Mouse (Mus musculus) C2C12 (cell line): ENCODE data around the gene G6pc2. TPM values are rescaled to one million over a fixed set of nuclear protein-coding genes. Genes with fewer than 3 reads are reported as not detected.

ENCODE experiments used
- H3K27me3 ChIP-seq: one replicate; pipeline ENCODE4 v1.6.1; 2011; ENCODE audit not compliant: control insufficient read depth, insufficient read depth, insufficient read length
- H3K36me3 ChIP-seq: one replicate; pipeline ENCODE4 v1.6.1; 2011; ENCODE audit not compliant: control insufficient read depth, insufficient read depth
- H3K4me3 ChIP-seq: one replicate; pipeline ENCODE4 v1.5.1; 2011; ENCODE audit warnings: mild to moderate bottlenecking, control low read depth; ENCODE audit not compliant: poor library complexity, insufficient read depth, severe bottlenecking
- H3K79me2 ChIP-seq: one replicate; pipeline ENCODE4 v1.6.1; 2011; ENCODE audit not compliant: control insufficient read depth, insufficient read depth
- H3K79me3 ChIP-seq: one replicate; pipeline ENCODE4 v1.6.1; 2011; ENCODE audit warnings: low read depth, control low read depth
- H3ac ChIP-seq: one replicate; pipeline ENCODE3; 2011; ENCODE audit warnings: low read depth; ENCODE audit not compliant: control insufficient read depth, insufficient read length
- CEBPB ChIP-seq: IDR thresholded peaks from one replicate; pipeline ENCODE4 v1.6.1; 2011; ENCODE audit warnings: low read depth, mild to moderate bottlenecking, control low read depth, moderate library complexity
- CTCF ChIP-seq: IDR thresholded peaks from one replicate; pipeline ENCODE4 v1.5.1; 2011; ENCODE audit not compliant: control insufficient read depth, insufficient read depth, insufficient read length
- FOSL1 ChIP-seq: IDR thresholded peaks from one replicate; pipeline ENCODE4 v1.8.0; 2011; ENCODE audit warnings: mild to moderate bottlenecking, low read length; ENCODE audit not compliant: poor library complexity, insufficient read depth, severe bottlenecking
- MAX ChIP-seq: IDR thresholded peaks from one replicate; pipeline ENCODE4 v1.6.1; 2011; ENCODE audit warnings: mild to moderate bottlenecking, control low read depth
- MYOD1 ChIP-seq: IDR thresholded peaks from one replicate; pipeline ENCODE4 v1.6.1; 2011; ENCODE audit warnings: low read depth; ENCODE audit not compliant: control insufficient read depth, insufficient read length
- MYOG ChIP-seq: IDR thresholded peaks from one replicate; pipeline ENCODE4 v1.6.1; 2011; ENCODE audit not compliant: control insufficient read depth, insufficient read length; ENCODE audit errors: extremely low read depth
- USF1 ChIP-seq: IDR thresholded peaks from one replicate; pipeline ENCODE4 v1.6.1; 2011; ENCODE audit warnings: low read depth, mild to moderate bottlenecking, control low read depth, moderate library complexity
- polyA plus RNA-seq: library from polyadenylated mRNA; unstranded; fragments of >200 nt; fragmentation: generic; extraction: Trizol; gene quantifications from one replicate; pipeline ENCODE4 v1.2.1, GENCODE M21; 2012; ENCODE audit warnings: missing spikeins

G6pc2 gene
- polyA plus RNA-seq, 1 experiment, result not detected

DNA sequence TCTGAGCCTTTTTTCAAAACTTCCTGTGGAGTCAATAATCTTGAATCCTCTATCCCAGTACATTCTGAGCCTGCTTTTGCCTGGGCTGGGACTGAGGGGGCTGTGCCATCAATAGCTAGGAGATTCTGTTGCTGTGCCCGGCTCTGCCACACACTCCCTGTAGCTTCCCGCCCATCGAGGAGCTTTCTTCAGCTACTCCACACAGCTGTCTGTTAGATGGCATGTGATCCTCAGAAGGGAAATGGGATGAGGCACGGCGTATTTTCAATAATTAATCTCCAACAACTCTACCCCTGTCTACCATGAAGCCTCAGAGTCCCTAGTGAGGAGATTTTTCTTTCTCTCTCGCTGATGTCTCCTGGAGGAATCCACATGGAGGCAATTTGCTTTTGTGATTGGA, 17.8 kb downstream of the G6pc2 start:
- TF ChIP-seq MYOD1, result no peak
- no peak for TF ChIP-seq CEBPB
- no peak for TF ChIP-seq CTCF
- no peak for TF ChIP-seq FOSL1
- no peak for TF ChIP-seq MYOG
- no peak for TF ChIP-seq USF1
- no peak for TF ChIP-seq MAX
- H3K4me3 ChIP-seq, result no peak overlapping the region
- H3K27me3 ChIP-seq, result peaks cover 5% of the 10 kb centered on the region
- H3K79me3 ChIP-seq, result no peaks in the 10 kb centered on the region
- no peaks in the 10 kb centered on the region for H3K36me3 ChIP-seq
- H3K79me2 ChIP-seq, result no peaks in the 10 kb centered on the region
- no peak overlapping the region for H3ac ChIP-seq

- Histone ChIP-seq H3K4me3 (no peak overlapping the region), H3ac (no peak overlapping the region), H3K79me2 (no peaks in the 10 kb centered on the region), H3K79me3 (no peaks in the 10 kb centered on the region), H3K27me3 (peaks cover 5% of the 10 kb centered on the region), H3K36me3 (no peaks in the 10 kb centered on the region)
- TF ChIP-seq MYOG (no peak), FOSL1 (no peak), CEBPB (no peak), MYOD1 (no peak), CTCF (no peak), MAX (no peak), USF1 (no peak)
Observed at GRCm38 (mm10) chr2:69230137-69230536, 19.3 kb downstream of the G6pc2 start.

- H3K79me3 ChIP-seq, result no peaks in the 10 kb centered on the region
- TF ChIP-seq USF1, result no peak
- TF ChIP-seq FOSL1, result no peak
- H3K4me3 ChIP-seq, result no peak overlapping the region
Observed at GRCm38 (mm10) chr2:69232101-69232500, 21.2 kb downstream of the G6pc2 start.

DNA sequence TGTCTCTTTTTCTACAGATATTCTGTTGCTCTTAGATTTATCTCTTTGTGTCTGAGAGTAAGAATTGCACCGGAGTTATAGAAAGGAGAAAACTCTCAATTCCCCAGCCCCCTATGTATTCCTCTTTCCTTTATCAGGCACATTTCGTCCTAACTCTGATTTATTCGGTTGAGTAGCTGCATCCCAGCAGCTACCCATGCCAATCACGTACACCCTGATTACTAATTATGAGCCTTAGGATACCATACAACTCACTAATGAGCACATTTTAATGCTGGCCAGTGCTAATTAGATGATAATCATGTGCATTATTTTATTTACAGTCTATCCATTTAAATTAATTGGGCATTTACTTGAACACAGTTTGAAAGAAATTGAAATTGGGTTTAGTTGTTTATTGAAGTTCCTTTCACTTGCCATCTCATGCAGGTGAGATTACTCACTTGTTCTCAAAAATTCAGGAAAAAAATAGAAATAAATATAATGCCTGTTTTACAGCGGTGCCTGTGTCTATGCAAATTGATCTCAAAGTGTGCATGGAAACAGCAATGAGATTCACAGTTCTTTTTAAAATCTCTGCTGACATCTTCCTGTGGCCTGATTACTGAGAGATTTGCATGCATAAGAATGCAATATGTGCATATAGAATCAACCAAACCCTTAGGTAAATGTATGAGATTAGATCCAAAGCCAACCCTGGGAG, 24.3 kb downstream of the G6pc2 start:
- Histone ChIP-seq H3K36me3 (no peaks in the 10 kb centered on the region), H3K27me3 (peaks cover 3% of the 10 kb centered on the region), H3K79me2 (no peaks in the 10 kb centered on the region), H3K79me3 (no peaks in the 10 kb centered on the region), H3ac (no peak overlapping the region), H3K4me3 (no peak overlapping the region)
- no peak for TF ChIP-seq CTCF
- no peak for TF ChIP-seq USF1
- no peak for TF ChIP-seq MAX
- no peak for TF ChIP-seq FOSL1
- no peak for TF ChIP-seq CEBPB
- no peak for TF ChIP-seq MYOG
- TF ChIP-seq MYOD1, result no peak

More at GRCm38 (mm10) chr2:69232101-69232500, 21.2 kb downstream of the G6pc2 start:
- Histone ChIP-seq H3K27me3 (no peaks in the 10 kb centered on the region), H3K79me2 (no peaks in the 10 kb centered on the region), H3K36me3 (no peaks in the 10 kb centered on the region), H3ac (no peak overlapping the region)

DNA sequence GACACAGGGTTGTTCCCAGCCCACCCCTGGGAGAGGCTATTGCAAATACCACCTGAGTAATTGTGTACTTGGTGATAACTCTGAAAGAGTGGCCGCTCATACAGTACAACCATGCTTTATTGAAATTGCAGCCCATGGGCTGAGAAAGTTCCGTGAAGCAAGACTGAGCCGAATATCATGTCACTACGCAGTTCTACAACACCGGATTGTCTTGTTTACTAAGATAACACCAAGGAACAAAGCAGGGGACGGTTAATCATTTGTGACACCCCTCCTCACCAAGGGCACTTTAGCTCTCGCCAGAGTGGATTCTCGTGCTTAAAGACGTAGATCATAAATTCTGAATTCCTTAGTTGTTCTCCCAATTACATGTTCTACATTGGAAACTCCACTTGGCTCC, 28.4 kb downstream of the G6pc2 start:
- Histone ChIP-seq H3K4me3 (no peak overlapping the region), H3ac (no peak overlapping the region), H3K79me2 (no peaks in the 10 kb centered on the region), H3K36me3 (no peaks in the 10 kb centered on the region), H3K27me3 (peaks cover 3% of the 10 kb centered on the region), H3K79me3 (no peaks in the 10 kb centered on the region)
- TF ChIP-seq MYOD1, result no peak
- no peak for TF ChIP-seq MAX
- TF ChIP-seq MYOG, result no peak
- no peak for TF ChIP-seq CEBPB
- TF ChIP-seq CTCF, result no peak
- no peak for TF ChIP-seq USF1
- no peak for TF ChIP-seq FOSL1

GRCm38 (mm10) chr2:69244924-69245323, 34.1 kb downstream of the G6pc2 start:
- no peak overlapping the region for H3ac ChIP-seq
- no peaks in the 10 kb centered on the region for H3K79me3 ChIP-seq
- H3K4me3 ChIP-seq, result no peak overlapping the region
- H3K79me2 ChIP-seq, result no peaks in the 10 kb centered on the region
- TF ChIP-seq CEBPB, result no peak
- TF ChIP-seq FOSL1, result no peak
- no peak for TF ChIP-seq MYOD1
- no peak for TF ChIP-seq MAX
- TF ChIP-seq MYOG, result no peak
- TF ChIP-seq CTCF, result no peak
- TF ChIP-seq USF1, result no peak
- H3K36me3 ChIP-seq, result no peaks in the 10 kb centered on the region
- H3K27me3 ChIP-seq, result no peaks in the 10 kb centered on the region
